Mouse (Mus musculus) intestine, postnatal 0 days (tissue): ENCODE measurements around the gene Dennd6a. TPM values are rescaled to one million over a fixed set of nuclear protein-coding genes. Genes with fewer than 3 reads are reported as not detected.

ENCODE experiments used
- ATAC-seq: fragments of 200-750 bp; cut with Nextera tagmentation; 2 replicates; pipeline ENCODE4 v1.8.0; 2017; ENCODE audit warnings: mild to moderate bottlenecking, moderate TSS enrichment, moderate library complexity
- H3K27ac ChIP-seq: fragments of 300-500 bp; sonication (generic); 2 replicates; pipeline ENCODE4 v1.5.1; 2014; ENCODE audit warnings: mild to moderate bottlenecking, low read depth, low read length, moderate library complexity
- H3K27me3 ChIP-seq: fragments of 300-500 bp; sonication (generic); replicated peaks from 2 replicates; pipeline ENCODE4 v1.6.1; 2014; ENCODE audit warnings: low read length, mixed read lengths; ENCODE audit not compliant: control insufficient read depth, insufficient read depth
- H3K36me3 ChIP-seq: fragments of 300-500 bp; sonication (generic); 2 replicates; pipeline ENCODE4 v1.6.1; 2014; ENCODE audit warnings: mild to moderate bottlenecking, moderate library complexity; ENCODE audit not compliant: control insufficient read depth, insufficient read depth
- H3K4me1 ChIP-seq: fragments of 300-500 bp; sonication (generic); replicated peaks from 2 replicates; pipeline ENCODE4 v1.6.1; 2014; ENCODE audit warnings: antibody characterized with exemption, low read length, mixed read lengths; ENCODE audit not compliant: control insufficient read depth, insufficient read depth
- H3K4me2 ChIP-seq: fragments of 300-500 bp; sonication (generic); replicated peaks from 2 replicates; pipeline ENCODE4 v1.6.1; 2014; ENCODE audit warnings: low read depth, mild to moderate bottlenecking, moderate library complexity
- H3K4me3 ChIP-seq: fragments of 300-500 bp; sonication (generic); 2 replicates; pipeline ENCODE4 v1.5.1; 2014; ENCODE audit warnings: low read depth, low read length
- H3K9ac ChIP-seq: fragments of 300-500 bp; sonication (generic); 2 replicates; pipeline ENCODE4 v1.6.1; 2014; ENCODE audit warnings: mild to moderate bottlenecking, low read depth, low read length
- H3K9me3 ChIP-seq: fragments of 300-500 bp; sonication (generic); 2 replicates; pipeline ENCODE4 v1.6.1; 2016; ENCODE audit warnings: mixed run types; ENCODE audit not compliant: control insufficient read depth
- CTCF ChIP-seq: sonication (generic); IDR thresholded peaks from 2 replicates; pipeline ENCODE4 v1.5.1; 2016; ENCODE audit warnings: low read depth, mild to moderate bottlenecking, control low read depth, antibody characterized with exemption, moderate library complexity
- WGBS: fragments of 180-500 bp; shearing (Covaris S2); extraction: QIAGEN DNeasy Blood & Tissue Kit; methylation state at CpG from one replicate; pipeline ENCODE4 v1.1.7; 2014; 5-methylcytosine and 5-hydroxymethylcytosine counted together
- polyA plus RNA-seq: library from polyadenylated mRNA; unstranded; fragments of >200 nt; fragmentation: Nextera tagmentation; extraction: Ambion mirVana; gene quantifications from 2 replicates; pipeline ENCODE4 v1.2.1, GENCODE M21; 2015

The Dennd6a gene
- polyA plus RNA-seq, 1 experiment from 2014 or later: 31.6 TPM

- Histone ChIP-seq H3K27ac (no peak overlapping the region), H3K4me2 (no peak overlapping the region), H3K9ac (no peak overlapping the region), H3K36me3 (peaks cover 4% of the 10 kb centered on the region; the same call in 1 of the 2 replicates), H3K4me3 (no peak overlapping the region), H3K9me3 (no peaks in the 10 kb centered on the region), H3K27me3 (no peaks in the 10 kb centered on the region), H3K4me1 (peaks cover 5% of the 10 kb centered on the region; the same call in 1 of the 2 replicates)
- WGBS: 97% methylated on average over 3 of the region's 3 CpGs
- no peak for ATAC-seq
- no peak for TF ChIP-seq CTCF
Observed at GRCm38 (mm10) chr14:26583645-26584044, 10.0 kb downstream of the Dennd6a start.

- peaks cover 3% of the 10 kb centered on the region; the same call in 1 of the 2 replicates for H3K4me1 ChIP-seq
- H3K27me3 ChIP-seq: no peaks in the 10 kb centered on the region
- no peak for TF ChIP-seq CTCF
- no peak overlapping the region for H3K4me3 ChIP-seq
- peaks cover 1% of the 10 kb centered on the region; the same call in 1 of the 2 replicates for H3K36me3 ChIP-seq
- no peak for ATAC-seq
- H3K9ac ChIP-seq: no peak overlapping the region
- H3K9me3 ChIP-seq: no peaks in the 10 kb centered on the region
- H3K4me2 ChIP-seq: 0 out of 2 replicates have a peak overlapping the region, but pooled peaks have one; percentile 13
- no peak overlapping the region for H3K27ac ChIP-seq
Observed at GRCm38 (mm10) chr14:26587116-26587515, 13.5 kb downstream of the Dennd6a start.

GRCm38 (mm10) chr14:26591353-26591752 is 17.7 kb downstream of the Dennd6a start:
- no peak overlapping the region for H3K27ac ChIP-seq
- no peak for ATAC-seq
- H3K36me3 ChIP-seq: peaks cover 9% of the 10 kb centered on the region; the same call in 1 of the 2 replicates
- no peaks in the 10 kb centered on the region for H3K9me3 ChIP-seq
- TF ChIP-seq CTCF: peak; percentile 46
- H3K4me3 ChIP-seq: no peak overlapping the region
- no peaks in the 10 kb centered on the region for H3K27me3 ChIP-seq
- no peak overlapping the region for H3K4me2 ChIP-seq
- H3K9ac ChIP-seq: no peak overlapping the region
- peaks cover 3% of the 10 kb centered on the region; the same call in 1 of the 2 replicates for H3K4me1 ChIP-seq

- Histone ChIP-seq H3K4me3 (no peak overlapping the region), H3K36me3 (peaks cover 20% of the 10 kb centered on the region; the same call in 1 of the 2 replicates), H3K9me3 (no peaks in the 10 kb centered on the region), H3K9ac (no peak overlapping the region), H3K27ac (no peak overlapping the region), H3K27me3 (no peaks in the 10 kb centered on the region), H3K4me1 (no peaks in the 10 kb centered on the region), H3K4me2 (no peak overlapping the region)
- ATAC-seq: no peak
- WGBS: 68% methylated on average over 2 of the region's 2 CpGs
- TF ChIP-seq CTCF: no peak
Observed at GRCm38 (mm10) chr14:26593281-26593895, 19.7 kb downstream of the Dennd6a start.

GRCm38 (mm10) chr14:26595167-26595566 is 21.5 kb downstream of the Dennd6a start:
- H3K27me3 ChIP-seq: no peaks in the 10 kb centered on the region
- H3K9me3 ChIP-seq: no peaks in the 10 kb centered on the region
- ATAC-seq: no peak
- peaks cover 21% of the 10 kb centered on the region; the same call in 1 of the 2 replicates for H3K36me3 ChIP-seq
- H3K9ac ChIP-seq: no peak overlapping the region
- TF ChIP-seq CTCF: no peak
- H3K4me3 ChIP-seq: no peak overlapping the region
- 85% methylated on average over 7 of the region's 7 CpGs for WGBS
- H3K4me2 ChIP-seq: no peak overlapping the region
- no peaks in the 10 kb centered on the region for H3K4me1 ChIP-seq
- no peak overlapping the region for H3K27ac ChIP-seq

GRCm38 (mm10) chr14:26595695-26596365 is 22.2 kb downstream of the Dennd6a start:
- no peak for ATAC-seq
- Histone ChIP-seq H3K4me1 (no peaks in the 10 kb centered on the region), H3K36me3 (peaks cover 21% of the 10 kb centered on the region; the same call in 1 of the 2 replicates), H3K9me3 (no peaks in the 10 kb centered on the region), H3K9ac (no peak overlapping the region), H3K4me3 (no peak overlapping the region), H3K27ac (no peak overlapping the region), H3K4me2 (no peak overlapping the region), H3K27me3 (no peaks in the 10 kb centered on the region)
- TF ChIP-seq CTCF: no peak
- 53% methylated on average over 5 of the region's 5 CpGs for WGBS
